Mouse (Mus musculus): ENCODE results near the gene Mdga1. TPM values are rescaled to one million over a fixed set of nuclear protein-coding genes. Genes with fewer than 3 reads are reported as not detected.

Gene Mdga1
- 41.4 and 41.6 TPM in 2 replicates for polyA plus RNA-seq (2012; rRNA removed)

DNA sequence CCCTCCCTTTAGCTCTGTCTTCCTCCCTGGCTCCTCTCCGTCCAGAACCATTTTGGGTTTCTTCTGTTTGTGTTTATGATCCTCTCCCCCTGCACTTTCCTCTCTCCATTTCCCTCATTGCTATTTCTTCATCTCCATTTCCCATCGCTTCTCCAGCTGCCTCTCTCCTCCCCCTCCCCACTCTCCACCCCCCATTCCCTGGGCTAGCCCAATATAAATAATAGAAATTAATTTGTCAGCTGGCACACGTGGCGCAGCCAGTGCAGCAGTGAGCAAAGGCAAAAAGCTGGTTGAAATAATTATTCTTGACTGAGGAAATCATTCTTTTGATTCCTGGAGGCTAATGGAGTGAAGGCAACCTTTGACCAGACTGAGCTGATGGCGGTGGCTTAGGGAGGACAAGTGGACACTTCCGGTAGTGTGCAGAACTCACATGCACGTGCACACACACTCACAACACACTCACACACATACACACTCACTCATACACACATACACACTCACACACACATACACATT, at the start of gene Mdga1:
Mdga1 (minus strand) TSS at position 51 of the 519 bp plus-strand sequence.

GRCm38 (mm10) chr17:30004203-30005102, 34.6 kb upstream of the Mdga1 start, which contains the start of gene Zfand3:
TSS of gene Zfand3 (plus strand) at chr17:30004733.

Other genes starting within 250 kb of the Mdga1 start
- 134 and 148 TPM in 2 replicates for gene Zfand3, start 34.6 kb upstream of the Mdga1 start, polyA plus RNA-seq (2012; rRNA removed)